Mouse (Mus musculus): Measurements from ENCODE around the gene 4933421I07Rik. TPM values are rescaled to one million over a fixed set of nuclear protein-coding genes. Genes with fewer than 3 reads are reported as not detected.

4933421I07Rik gene
- total RNA-seq (2022): not detected

DNA sequence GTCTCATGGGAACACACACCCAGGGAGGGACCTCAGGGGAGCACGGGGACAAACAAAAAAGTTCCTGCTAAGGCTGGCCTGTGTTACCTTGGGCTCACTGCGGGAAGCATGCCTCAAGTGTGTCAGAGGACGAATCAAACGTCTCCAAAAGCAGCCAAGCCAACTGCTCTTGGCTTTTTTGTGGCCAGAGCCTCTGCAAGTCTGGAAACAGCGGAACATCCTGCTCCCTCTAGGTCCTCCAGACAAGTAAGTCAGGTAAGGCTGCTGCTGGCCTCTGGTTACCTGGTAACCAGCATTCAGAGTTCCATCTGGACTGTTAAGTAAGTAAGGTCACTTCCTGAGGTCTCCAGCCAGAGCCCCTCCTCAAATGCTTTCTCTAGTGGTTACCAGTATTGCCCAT lies at the start of gene 4933421I07Rik:
TSS of gene 4933421I07Rik (minus strand) at position 271 of the 400 bp plus-strand sequence.
- DNase-seq: no peak

DNA sequence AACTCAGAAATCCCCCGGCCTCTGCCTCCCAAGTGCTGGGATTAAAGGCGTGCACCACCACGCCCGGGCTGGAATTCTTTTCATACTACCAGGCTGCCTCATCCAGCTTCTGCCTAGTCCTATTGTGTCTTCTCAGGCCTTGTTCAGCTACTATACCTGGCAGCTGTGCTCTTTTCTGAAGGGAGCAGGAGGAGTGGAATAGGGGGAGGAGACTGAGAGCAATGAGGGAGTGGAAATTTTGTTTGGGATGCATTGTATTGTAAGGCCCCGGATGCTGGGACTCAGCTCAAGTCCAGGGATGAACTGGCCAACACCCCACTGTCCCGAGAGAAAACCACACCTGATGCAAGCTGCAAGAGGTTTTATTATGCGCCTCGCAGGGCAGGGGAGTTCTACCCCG lies 49.4 kb upstream of the 4933421I07Rik start:
- no peak for DNase-seq

DNA sequence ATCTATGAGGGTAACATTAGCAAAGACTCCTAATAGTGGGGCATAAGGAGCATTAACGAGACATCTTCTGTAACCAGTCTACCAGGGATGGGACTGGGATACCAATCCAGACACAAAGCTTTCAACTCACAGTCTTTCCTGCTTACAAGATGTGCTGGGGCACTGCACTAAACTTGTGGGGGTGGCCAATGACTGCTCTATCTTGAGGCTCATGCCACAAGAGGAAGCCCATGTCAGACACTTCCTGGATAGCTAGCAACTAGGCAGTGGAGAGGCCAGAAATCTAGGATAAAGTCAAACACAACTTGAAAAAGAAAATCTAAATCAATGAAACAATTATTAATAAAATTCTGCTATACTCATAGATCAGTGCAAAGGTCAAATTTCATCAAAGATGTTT lies 48.3 kb upstream of the 4933421I07Rik start:
- DNase-seq: no peak

GRCm38 (mm10) chr7:42490859-42491258 lies 42.9 kb upstream of the 4933421I07Rik start:
- DNase-seq: no peak

DNA sequence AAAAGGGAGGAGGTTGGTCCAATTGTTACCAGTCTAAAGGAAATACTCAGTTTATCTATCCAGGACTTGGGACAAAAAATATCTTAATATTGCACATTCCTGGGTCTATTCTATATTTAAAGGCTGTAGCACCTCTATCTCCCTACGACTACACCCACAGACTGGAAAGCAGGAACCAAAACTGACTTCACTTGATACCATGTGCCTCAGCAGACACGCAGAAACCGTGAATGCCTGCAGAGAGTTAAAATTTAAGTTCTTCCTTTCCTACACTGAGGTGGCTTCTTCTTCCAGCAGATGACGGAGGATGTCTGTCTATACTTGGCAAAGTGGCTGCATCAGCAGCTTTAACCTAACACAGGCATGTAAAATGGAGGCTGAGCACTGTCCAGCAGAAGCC lies 42.4 kb upstream of the 4933421I07Rik start:
- DNase-seq: no peak

- no peak for DNase-seq
Measured at GRCm38 (mm10) chr7:42454640-42455039, 6.7 kb upstream of the 4933421I07Rik start.

- no peak for DNase-seq
Measured at GRCm38 (mm10) chr7:42450618-42451017, 2.7 kb upstream of the 4933421I07Rik start.

- no peak for DNase-seq
Measured at GRCm38 (mm10) chr7:42447352-42447751, 568 bp downstream of the 4933421I07Rik start.

Other genes starting within 250 kb of the 4933421I07Rik start
- not detected for gene Vmn2r61, start 188.1 kb downstream of the 4933421I07Rik start, total RNA-seq (2022)
- 10 to 100 TPM; 14.7 to 28.4 (median 20.0) TPM for gene Zfp141, start 57.6 kb upstream of the 4933421I07Rik start, total RNA-seq (2022)
- gene Gm21028, start 130.5 kb upstream of the 4933421I07Rik start, total RNA-seq (2022): not detected
- gene Zfp977, start 144.4 kb upstream of the 4933421I07Rik start, total RNA-seq (2022): 1 to 10 TPM; 1.0 to 4.0 (median 1.5) TPM
- gene Zfp976, start 194.5 kb upstream of the 4933421I07Rik start, total RNA-seq (2022): 1 to 10 TPM; 5.2 to 8.0 (median 7.0) TPM
- gene Zfp975, start 244.6 kb upstream of the 4933421I07Rik start, total RNA-seq (2022): 10 to 100 TPM in 1 of 4 experiments, 1 to 10 TPM in 3; 5.0 to 10.2 (median 6.4) TPM